Mouse (Mus musculus) adrenal gland, adult 2 months (tissue): Measurements from ENCODE around the gene Elk3. TPM values are rescaled to one million over a fixed set of nuclear protein-coding genes. Genes with fewer than 3 reads are reported as not detected.

ENCODE experiments used
- DNase-seq: peaks from one replicate; pipeline ENCODE4 v3.0.0; 2021
- polyA plus RNA-seq: library from polyadenylated mRNA; depleted of rRNA; stranded (reverse); fragments of >200 nt; gene quantifications from 2 replicates; pipeline ENCODE4 v1.2.3, GENCODE M21; 2012
- total RNA-seq, 2 experiments: library from RNA; stranded (reverse); gene quantifications; 2 replicates each; pipeline ENCODE4 v1.2.3; 2021

Gene Elk3
- total and polyA plus RNA-seq, 3 experiments, result 31.1 to 54.3 (median 51.5) TPM

DNA sequence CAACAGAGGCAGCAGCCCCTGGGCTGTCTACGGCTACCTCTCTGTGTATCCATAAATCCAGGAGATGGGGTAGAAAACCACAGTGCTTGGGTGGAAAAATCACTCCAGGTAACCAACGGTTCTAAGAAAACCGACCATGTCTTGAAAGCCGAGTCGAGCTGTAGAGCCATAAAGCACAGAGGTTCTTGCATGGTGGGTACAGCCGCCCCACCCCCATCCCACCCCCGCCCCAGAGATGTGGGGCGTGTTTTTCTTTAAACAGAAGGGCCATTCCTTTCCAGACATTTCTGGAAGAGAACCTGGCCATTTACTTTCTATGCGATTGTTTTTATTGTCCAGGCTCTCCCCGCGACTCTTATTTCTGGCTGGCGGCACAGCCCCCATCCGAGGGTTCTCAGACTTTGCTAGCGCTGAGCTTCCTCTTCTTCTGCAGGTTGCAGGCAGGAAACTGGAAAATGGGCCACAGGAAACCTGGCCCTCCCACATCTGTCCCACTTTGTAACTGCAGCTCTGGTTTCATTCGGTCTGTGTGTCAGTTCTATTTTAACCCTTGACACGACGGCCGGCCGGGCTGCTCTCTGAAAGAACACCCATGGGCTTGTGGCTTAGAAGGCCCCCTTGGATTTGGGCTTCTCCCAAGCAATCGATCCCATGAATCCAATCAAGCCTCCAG lies 16.3 kb downstream of the Elk3 start:
- DNase-seq, result no peak

DNA sequence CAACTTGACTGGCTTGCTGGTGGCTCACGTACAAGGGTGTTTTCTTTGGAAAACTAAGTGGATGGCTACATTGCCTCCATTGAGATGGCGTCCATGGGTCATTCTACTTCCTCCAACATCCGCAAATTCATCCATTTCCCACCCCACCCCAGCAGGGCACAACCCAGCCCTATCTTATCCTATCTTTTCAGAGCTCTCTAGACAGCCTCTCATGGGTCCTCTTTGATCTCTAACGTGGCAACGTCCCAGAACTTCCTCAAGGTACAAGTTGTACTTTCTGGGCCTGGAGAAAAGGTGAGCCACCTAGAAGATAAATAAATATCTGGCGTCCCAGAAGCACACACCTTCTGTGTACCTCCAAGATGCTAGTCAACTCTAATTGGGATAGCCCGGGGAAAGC lies 17.3 kb downstream of the Elk3 start:
- DNase-seq, result no peak

DNA sequence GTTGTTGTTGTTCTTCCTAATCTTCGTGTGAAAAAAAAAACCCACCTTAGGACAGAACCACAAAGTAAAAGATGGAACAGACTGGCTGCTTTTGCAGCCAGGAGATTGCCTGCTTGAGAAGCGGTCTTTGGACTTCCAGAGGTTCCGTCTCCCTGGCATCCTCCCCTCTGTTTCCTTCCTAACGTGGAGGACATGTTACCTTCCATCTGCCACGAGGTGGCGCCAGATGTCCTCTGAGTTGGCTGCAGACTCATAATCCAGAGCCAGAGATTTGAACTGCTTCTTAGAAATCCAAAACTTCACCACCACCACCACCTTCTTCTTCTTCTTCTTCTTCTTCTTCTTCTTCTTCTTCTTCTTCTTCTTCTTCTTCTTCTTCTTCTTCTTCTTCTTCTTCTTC lies 19.1 kb downstream of the Elk3 start:
- DNase-seq, result peak; percentile 84

DNA sequence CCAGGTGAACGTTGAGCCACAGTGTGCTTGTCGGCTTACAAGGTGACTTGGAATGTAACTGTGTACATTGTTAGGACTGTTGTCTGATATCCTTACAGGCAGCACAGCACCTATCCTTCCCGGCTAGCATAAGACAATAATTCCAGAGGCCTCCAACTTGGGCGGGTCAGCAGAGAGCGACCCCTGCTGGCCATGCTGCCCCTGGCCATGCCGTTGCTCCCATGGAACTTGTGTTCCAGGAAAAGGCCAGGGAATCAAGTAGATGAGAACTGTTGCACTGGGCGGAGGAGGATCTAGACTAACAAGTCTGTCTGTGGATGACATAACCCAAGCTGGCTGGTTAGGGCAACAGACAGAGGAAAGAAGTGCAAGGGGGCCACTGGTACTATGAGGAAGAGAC lies 19.6 kb downstream of the Elk3 start:
- DNase-seq, result peak; percentile 59

DNA sequence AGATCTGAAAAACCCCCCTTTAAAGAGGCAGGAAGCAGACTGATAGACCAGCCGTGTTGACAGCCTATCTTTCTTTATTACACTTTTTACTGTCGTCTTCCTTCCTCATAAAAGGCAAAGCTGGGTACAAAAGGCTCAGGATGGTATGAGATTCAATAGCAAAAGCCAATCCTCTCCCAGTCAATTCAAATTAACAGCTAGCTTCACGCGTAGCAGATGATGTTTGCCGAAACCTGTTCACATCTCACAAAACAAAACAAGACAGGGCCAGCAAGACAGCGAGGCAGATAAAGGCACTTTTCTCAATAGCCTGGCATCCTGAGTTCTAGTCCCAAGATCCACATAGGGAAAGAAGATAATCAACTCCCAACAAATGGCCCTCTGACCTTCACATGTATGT lies 21.5 kb downstream of the Elk3 start:
- no peak for DNase-seq

DNA sequence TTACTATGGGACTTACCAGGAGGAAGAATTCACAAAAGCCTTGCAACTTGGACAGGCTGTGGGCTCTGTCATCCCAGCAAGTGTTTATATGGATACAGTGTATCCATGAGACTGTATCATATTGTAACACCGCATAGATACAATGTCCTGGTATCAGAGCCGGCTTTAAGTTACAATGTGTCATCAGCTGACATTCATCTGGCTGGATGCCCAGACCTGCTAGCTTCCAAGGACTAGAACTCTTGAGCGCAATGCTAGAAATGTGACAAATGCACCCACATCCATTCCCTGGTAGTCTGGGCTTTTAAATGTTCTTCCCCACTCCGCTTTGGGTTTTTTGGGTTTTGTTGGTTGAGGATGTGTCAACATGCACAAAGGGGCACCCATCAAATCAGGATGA lies 22.6 kb downstream of the Elk3 start:
- DNase-seq, result peak; percentile 74

DNA sequence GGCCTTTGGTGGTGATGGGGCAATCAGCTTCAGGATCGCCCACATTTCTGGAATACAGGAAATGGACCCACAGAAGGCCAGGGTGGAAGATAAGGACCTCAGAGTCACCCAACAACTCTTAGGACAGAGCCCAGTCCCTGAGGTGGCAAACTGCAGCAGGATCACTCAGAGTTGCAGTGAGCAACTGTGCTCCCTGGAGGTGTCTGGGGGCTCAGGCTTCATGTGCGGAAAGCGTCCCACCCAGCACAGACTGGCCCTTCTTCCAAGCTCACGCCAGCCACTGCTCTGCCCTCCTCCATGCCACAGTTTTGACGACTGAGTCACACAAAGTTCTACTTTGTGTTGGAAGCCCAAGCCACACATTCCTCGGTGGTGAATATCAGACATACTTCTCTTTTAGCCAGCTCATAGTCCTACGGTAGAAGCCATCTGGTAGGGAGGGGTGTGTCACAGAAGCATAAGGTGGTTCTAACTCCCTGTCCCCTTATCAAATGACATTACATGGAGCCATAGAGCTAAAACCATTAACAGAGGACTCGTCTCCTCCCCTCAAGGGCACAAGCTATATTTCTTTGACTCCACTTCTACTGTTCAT lies 23.3 kb downstream of the Elk3 start:
- DNase-seq, result no peak

DNA sequence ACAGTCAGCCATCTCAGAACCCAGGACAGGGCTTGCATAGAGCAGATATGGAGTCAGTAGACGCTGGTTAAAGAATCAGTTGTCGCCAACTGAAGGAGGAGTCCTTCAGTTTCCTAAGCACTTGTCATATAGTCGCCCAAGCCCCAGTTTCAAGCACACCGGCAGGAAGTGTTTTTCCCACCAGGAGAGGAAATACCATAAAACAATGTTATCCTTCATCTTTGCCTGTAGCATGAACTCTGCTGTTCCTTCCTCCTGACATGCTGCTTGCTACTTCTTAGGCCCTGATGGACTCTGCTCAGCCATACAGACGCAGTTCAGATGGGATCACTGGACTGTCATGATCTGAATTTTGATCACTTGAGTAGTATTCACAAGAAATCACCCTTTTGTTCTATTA lies 25.4 kb downstream of the Elk3 start:
- DNase-seq, result no peak

DNA sequence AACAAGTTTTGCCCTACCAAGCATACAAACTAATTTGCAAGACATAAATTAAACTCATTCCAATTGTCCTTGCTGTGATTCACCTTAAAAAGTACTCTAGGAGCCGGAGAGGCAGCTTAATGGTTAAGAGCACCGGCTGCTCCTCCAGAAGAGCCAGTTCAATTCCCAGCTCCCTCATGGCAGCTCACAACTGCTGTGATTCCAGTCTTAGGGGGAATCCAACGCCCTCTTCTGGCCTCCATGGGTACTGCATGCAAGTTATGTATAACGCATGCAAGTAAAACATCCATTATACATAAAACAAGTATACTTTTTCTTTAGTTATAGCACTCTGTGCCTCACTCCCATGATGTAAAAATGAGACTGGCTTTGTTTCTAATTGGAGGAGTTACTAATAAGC lies 27.7 kb downstream of the Elk3 start:
- no peak for DNase-seq

DNA sequence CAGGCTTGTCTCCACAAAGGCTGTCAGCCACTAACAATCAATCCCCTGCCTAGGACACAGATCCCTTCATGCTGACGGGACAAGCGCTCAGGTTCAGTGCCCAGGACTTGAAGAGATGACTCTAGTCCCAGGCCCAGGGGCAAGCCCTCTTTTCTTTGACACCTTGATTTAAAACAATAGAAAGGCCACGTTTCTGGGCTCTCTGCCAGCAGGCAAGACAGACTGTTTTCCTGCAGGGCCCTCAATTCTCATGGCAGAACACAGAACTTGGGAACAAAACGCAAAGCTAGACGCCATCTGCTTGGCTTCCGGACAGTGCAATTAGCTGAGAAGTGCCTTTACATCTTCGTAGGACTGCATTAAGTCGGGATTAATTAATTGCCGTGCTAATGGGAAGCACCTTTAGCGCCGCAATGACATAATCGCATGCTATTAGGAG lies 28.4 kb downstream of the Elk3 start:
- peak; percentile 56 for DNase-seq

DNA sequence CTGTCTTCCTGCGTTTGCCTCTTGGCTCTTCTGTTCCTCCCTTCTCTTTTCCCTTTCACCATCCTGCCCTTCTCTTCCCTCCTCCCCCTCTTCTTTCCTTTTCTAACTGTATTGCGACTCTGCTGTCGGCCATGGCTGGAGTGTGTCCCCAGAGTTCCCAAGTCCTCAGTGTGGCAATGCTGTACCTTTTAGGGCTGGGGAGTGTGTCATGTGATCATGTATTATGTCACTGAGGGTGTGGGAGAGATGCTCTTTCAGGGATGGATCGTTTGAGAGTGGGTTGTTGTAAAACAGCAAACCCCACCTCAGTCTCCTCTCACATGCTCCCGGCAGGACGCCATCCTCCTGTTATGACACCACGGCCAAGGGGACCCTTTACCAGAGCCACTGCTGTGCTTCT lies 29.8 kb downstream of the Elk3 start:
- no peak for DNase-seq

DNA sequence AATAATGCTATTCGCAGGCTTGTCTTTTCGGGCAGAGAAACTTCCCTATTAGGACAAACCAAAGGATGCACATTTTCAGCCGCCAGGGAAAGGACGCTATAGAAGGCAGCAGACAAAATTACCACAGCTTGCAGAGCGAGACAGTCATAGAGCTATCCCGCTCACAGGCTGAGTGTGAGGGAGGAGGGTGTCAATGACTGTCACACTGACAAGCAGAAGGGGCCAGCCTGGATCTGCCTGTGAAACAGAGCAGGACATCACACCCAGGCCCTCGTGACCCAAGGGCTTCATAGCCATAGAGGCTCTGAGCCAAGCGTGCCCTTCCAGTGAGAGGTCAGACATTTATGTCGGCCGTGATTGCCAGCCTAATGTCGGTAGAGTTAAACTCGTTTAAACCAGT lies 30.3 kb downstream of the Elk3 start:
- DNase-seq, result no peak

DNA sequence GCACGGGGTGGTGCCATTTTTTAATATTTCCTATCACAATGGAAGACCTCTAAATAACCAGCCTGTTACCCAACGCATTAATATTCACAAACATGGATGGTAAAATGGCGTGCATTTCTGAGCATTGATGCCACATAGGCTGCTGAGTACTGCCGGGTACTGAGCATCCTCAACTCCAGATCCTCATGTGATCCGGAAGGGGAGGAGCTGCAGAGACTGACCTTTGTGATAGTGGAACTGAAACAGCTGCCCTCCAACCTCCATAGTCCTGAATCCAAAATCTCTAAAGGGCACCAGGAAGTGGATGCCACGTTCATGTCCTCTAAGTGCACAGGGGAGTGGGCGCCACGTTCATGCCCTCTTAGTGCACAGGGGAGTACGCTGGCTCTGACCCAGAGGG lies 31.9 kb downstream of the Elk3 start:
- DNase-seq, result no peak

DNA sequence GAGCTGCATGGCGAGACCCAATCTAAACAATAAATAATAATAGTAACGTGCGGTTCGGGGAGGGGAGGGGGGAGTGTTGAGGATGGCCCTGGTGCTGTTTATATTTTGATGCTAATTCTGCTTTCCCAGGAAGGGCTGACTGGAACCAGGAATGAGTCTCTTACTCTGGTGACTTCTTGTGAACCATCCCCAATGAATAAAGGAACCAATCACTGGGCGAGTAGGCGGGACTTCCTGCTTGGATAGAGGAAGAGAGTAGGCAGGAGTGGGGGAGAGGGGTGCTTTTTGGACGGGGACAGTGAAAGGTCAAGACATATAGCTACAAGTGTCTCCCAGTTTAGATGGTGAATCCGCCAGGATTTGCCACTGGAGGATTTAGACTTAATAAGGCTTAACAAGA lies 32.6 kb downstream of the Elk3 start:
- no peak for DNase-seq

DNA sequence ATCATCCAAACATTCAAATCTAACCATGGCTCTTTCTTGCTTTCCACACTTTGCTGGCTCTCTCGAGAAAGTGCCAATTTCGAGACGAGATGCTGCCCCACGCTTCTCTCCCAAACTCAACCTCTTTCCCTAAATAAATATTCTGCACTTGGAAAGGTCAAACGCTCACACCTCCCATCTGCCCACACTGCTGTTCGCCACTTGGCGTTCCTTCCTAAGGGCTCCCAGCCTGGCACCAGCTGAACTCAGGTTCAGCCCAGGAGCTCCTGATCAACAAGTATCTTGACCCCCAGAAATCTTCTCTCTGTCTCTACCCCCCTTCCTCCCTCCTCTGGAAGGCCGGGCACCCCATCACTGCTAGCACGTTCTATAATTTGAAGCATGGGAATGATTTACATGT lies 34.1 kb downstream of the Elk3 start:
- no peak for DNase-seq

DNA sequence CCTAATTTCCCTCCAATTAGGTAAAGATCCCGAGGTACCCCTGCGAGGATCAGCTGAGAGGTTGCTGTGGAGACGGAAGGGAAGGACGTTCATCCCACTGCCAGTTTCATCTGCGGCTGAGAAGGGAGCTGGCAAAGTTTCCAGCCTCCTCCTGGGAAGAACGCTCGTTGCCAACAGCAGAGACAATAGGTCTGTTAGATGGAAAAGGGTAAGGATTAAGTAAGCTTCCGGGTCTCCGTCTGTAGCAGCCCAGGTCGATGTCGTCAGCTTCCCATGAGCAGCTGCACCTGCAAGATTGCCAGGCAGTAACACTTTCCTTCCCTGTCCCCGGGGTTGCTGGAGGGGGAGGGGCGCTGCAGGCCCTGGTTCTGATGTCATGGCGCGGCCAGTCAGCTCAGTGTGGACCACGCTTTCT lies 34.6 kb downstream of the Elk3 start:
- DNase-seq, result peak; percentile 67

DNA sequence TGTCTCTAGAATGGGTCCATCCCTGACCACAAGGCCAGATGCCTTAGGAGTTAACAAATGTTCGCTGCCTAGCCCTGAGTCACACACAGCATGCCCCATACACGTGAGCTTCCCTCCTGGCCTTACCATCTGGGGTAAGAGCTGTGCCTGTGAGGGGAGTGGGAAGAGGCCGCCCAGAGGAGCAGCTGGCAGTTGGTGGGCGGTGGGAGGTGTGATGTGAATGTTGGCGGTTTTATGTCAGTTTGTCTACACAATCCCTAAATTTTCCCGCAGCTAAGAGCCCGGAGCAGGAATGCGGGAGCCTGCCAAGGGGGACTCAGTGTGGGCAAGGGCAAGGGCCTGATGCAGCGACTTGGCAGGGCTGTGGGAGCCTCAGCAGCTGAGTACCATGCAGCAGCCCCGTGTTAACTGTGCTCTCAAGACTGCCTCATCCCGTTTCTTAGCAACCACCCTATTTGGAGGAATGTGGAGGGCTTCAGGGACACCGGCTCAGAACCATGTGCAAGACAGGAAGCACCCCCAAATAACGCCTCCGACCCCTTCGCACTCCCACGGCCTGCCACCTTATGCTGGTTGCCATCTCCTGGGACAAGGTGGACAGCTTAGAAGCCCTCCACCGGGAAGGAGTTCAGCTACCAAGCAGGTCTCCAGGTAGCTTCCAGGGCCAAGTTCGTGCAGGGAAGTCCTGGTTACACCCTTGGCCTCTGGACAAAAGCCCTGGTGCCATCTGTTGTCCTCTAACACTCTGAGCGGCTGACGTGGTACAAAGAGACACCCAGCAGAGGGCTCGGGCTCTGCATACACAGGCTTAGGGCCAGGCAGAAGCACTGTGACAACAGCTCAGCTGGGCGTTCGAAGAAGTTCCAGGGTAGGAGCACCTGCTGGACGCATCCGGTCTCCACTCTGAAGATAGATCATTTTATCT lies 35.5 kb downstream of the Elk3 start:
- DNase-seq, result no peak

DNA sequence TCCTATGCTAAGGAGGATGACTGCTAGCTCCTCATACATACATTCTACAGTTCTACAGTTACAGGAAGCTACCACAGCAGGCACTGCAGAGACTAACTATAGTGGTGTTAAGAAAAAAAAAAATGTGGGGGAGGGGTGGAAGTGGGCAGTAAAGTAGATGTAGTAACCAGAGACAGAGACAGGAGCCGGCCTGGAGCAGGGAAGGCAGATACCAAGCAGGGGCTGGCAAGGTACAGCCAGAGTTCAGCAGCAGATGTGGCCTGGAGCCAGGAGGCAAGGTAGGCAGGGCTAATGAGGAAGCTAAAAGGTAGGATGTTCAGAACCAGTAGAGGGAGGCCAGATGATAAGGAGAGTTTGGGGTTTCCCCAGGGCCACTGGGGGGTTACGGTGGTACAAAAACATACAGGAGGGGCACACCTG lies 36.6 kb downstream of the Elk3 start:
- no peak for DNase-seq

DNA sequence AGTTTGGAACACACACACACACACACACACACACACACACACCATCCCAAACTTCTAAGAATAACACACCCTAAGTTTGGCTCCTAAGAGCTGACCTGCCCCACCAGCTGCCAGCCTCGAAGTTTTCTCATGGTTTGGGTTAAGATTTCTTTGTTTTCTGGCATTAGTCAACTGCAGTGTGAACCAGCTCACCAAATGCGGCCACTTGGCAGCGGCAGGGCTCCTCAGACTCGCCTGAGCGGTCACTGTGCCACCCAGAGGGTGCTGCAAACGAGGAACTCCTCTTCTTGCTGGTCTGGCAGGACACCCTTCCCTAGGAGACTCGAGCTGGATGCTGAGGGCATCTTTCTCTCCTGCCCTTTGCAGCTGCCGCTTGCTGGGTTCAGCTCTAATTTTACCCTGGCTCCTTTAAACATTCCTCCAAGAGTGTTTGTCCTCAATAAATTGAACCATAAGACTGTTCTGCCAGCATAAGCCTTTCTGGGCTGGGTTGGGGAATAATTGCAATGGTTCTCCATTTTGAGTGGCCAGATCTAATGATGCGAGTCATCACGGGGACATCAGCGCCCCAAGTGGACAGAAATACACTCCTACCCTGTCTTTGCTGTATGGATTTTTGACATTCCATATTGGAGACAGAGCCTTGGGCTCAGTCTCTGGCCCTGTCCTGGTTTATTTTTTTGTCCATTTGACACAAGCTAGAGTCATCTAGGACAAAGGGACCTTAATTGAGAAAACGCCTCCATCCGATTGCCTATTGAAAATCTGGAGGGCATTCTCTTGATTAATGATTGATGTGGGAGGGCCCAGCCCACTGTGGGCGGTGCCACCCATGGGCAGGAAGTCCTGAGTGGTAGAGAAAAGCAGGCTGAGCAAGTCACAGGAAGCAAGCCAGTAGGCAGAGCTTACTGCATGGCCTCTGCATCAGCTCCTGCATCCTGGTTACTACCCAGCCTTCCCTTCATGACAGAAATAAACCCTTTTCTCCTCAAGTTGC lies 37.7 kb downstream of the Elk3 start:
- no peak for DNase-seq

DNA sequence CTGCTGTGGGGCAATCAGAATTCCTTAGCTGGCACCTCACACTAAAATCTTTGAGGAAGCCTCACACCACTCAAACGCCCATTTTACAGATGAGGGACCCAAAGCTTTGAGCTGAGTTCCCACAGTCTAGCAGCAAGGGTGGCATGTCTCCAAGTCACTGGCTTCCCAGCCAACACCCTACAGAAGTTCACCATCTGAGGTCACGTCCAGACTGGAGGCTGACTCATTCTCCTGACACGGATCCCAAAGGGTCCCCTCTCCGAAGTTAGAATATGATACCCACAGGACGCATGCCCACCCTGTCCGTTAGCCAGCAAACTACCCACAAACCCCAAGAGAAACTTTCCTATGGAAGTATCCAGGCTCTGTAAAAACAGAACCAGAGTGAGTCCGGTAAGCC lies 39.1 kb downstream of the Elk3 start:
- DNase-seq, result no peak

DNA sequence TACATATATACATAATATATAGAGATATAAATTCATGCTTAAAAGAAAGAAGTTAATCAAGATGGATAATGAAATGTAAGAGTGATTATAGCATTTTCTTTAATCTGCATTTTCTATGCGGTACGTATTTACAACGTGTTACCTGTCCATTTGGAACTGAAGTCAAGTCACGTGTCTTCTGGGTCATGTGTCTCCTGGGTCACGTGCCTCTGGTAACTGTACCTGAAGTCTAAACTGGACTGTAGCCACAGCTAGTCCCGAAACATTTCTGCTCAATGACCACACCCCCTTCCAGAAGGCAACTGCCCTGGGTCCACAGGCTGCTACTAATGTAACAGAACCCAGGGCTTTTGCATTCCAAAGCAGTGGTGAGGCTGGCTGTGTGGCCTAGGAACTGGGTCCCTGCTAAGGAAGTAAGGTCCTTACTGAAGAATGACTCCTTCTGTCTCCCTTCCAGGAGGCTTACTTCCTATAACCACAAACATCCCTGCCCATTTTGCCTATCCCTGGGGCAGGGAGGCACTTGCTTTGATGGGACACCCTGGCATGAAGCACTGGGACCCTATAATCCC lies 40.0 kb downstream of the Elk3 start:
- no peak for DNase-seq

DNA sequence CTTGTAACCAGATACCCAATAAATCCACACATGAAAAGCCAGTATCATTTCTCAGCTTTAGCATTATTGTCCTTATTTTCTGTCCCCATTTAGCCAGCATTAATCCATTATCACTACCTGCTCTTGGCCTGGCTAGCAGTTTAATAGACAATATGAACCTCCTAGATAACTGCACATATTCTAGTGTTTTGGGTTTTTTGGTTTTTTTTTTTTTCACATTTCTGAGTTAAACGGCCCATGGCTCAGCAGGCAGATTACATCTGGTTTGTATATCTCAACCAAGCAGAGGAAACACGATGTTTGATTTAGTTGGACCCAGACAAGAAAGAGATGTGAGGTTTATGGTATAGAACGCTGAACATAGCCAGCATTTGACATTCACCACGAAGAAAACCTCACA lies 41.2 kb downstream of the Elk3 start:
- no peak for DNase-seq
